Mouse (Mus musculus): ENCODE data around the gene Olfr291. TPM values are rescaled to one million over a fixed set of nuclear protein-coding genes. Genes with fewer than 3 reads are reported as not detected.

Olfr291 gene
- not detected in 2 replicates for polyA plus RNA-seq (2012; rRNA removed)

- DNase-seq (ENCODE audit: low spot score) = no peak
Observed at GRCm38 (mm10) chr7:84853253-84853652, at the start of gene Olfr291. TSS of gene Olfr291 (plus strand) at chr7:84853553.

DNA sequence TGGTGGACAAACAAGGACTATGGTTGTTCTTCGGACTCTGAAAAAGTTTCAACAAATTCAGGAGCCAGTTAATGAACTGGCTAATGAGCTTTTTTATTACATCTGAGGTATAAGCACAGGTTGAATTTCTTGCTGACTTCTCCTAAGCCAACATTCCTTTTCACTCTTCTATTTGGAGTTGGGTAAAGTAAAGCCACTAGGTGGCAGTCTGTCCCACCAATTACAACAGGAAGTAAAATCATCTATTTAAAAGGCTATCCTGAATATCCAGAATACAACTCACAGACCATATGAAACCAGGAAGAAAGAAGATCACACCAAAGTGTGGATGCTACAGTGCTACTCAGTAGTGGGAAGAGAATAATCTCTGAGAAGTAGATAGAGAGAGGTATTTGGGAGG is 48.1 kb upstream of the Olfr291 start:
- DNase-seq (ENCODE audit: low spot score) = no peak

DNA sequence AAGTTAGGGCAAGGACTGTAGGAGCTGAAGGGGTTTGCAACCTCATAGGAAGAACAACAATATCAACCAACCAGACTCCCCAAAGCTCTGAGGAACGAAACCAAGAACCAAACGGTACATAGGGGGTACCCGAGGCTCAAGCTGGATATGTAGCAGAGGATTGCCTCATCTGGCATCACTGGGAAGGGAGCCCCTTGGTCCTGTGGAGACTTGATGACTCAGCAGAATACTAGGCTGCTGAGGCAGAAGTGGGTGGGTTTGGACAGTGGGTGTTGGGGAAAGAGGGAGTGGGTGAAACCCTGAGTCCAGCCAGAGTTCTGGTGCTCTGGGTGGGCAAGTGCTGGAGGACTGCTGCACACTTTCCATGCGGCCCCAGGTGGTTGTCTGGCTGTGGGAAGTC is 47.2 kb upstream of the Olfr291 start:
- no peak for DNase-seq (ENCODE audit: low spot score)

- no peak for DNase-seq (ENCODE audit: low spot score)
Observed at GRCm38 (mm10) chr7:84884530-84884929, 31.2 kb downstream of the Olfr291 start.

Other genes starting within 250 kb of the Olfr291 start
- gene Fah, start 246.8 kb upstream of the Olfr291 start, polyA plus RNA-seq (2012; rRNA removed) = 28.7 and 36.3 TPM in 2 replicates
- gene Zfand6, start 163.6 kb upstream of the Olfr291 start, polyA plus RNA-seq (2012; rRNA removed) = 119 and 181 TPM in 2 replicates
- gene Vmn2r65, start 110.6 kb downstream of the Olfr291 start, polyA plus RNA-seq (2012; rRNA removed) = not detected in 2 replicates
- gene Vmn2r66, start 158.7 kb downstream of the Olfr291 start, polyA plus RNA-seq (2012; rRNA removed) = not detected in 2 replicates

All from urinary bladder, adult 2 months (tissue).